Mouse (Mus musculus): Measurements from ENCODE around the gene Stk40. TPM values are rescaled to one million over a fixed set of nuclear protein-coding genes. Genes with fewer than 3 reads are reported as not detected.
"Not testable (repeated sequence)": the region's sequence is repeated elsewhere in the genome, so short reads cannot be mapped to it uniquely, and the experiment has no call there.

Gene Stk40
- polyA plus RNA-seq, 1 experiment from 2014 or later: 27.1 TPM

DNA sequence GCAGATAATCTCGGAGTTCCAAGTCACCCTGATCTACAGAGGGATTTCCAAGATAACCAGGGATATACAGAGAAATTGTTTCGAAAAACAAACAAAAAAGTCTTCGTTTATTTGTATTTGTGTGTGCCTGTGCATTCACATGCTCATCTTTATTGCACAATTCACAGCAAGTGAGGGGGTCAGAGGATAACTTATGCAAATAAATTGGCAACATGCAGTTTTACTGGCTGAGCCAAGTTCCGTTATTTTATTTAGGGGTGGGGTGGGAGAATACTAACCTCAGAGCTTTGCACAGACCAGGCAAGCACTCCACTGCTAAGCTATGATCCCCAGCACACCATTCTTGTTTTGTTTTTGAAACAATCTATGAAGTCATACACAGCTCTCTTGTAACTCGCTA is 70.0 kb downstream of the Stk40 start:
- H3K4me2 ChIP-seq (ENCODE audit: low read length): no peak overlapping the region
- no peak overlapping the region for H3K9ac ChIP-seq (ENCODE audit: low read depth, low read length)
- no peaks in the 10 kb centered on the region for H3K4me1 ChIP-seq (replicated peaks; ENCODE audit: insufficient read depth, low read length)
- no peak for DNase-seq (ENCODE audit: low spot score)
- H3K27me3 ChIP-seq (ENCODE audit: insufficient read depth, low read length): no peaks in the 10 kb centered on the region
- H3K4me3 ChIP-seq (replicated peaks; ENCODE audit: low read depth, low read length): no peak overlapping the region
- ATAC-seq (replicated peaks; ENCODE audit: low FRiP score, low read depth): no peak
- H3K27ac ChIP-seq: no peak overlapping the region
- H3K36me3 ChIP-seq (ENCODE audit: insufficient read depth, low read length): peaks cover 67% of the 10 kb centered on the region
- WGBS: 90% methylated on average over 5 of the region's 5 CpGs
- H3K9me3 ChIP-seq (replicated peaks; ENCODE audit: low read length): no peaks in the 10 kb centered on the region
- TF ChIP-seq CTCF (IDR thresholded peaks at IDR 0.05; ENCODE audit: low read depth): no peak

- H3K4me1 ChIP-seq (replicated peaks; ENCODE audit: insufficient read depth, low read length); H3K9me3 ChIP-seq (replicated peaks; ENCODE audit: low read length); H3K9ac ChIP-seq (ENCODE audit: low read depth, low read length); H3K4me3 ChIP-seq (replicated peaks; ENCODE audit: low read depth, low read length); H3K27ac ChIP-seq; H3K4me2 ChIP-seq (ENCODE audit: low read length); DNase-seq (ENCODE audit: low spot score); H3K27me3 ChIP-seq (ENCODE audit: insufficient read depth, low read length); ATAC-seq (replicated peaks; ENCODE audit: low FRiP score, low read depth): not testable (repeated sequence)
- WGBS: 86% methylated on average over 7 of the region's 7 CpGs
- peaks cover 68% of the 10 kb centered on the region for H3K36me3 ChIP-seq (ENCODE audit: insufficient read depth, low read length)
Observed at GRCm38 (mm10) chr4:126175980-126176379, 72.2 kb downstream of the Stk40 start.

GRCm38 (mm10) chr4:126181170-126181957 is 77.6 kb downstream of the Stk40 start:
- no peaks in the 10 kb centered on the region for H3K9me3 ChIP-seq (replicated peaks; ENCODE audit: low read length)
- no peak overlapping the region for H3K4me2 ChIP-seq (ENCODE audit: low read length)
- no peaks in the 10 kb centered on the region for H3K27me3 ChIP-seq (ENCODE audit: insufficient read depth, low read length)
- H3K9ac ChIP-seq (ENCODE audit: low read depth, low read length): no peak overlapping the region
- peak; percentile 85 for DNase-seq (ENCODE audit: low spot score)
- WGBS: 45% methylated on average over 7 of the region's 7 CpGs
- no peak overlapping the region for H3K4me3 ChIP-seq (replicated peaks; ENCODE audit: low read depth, low read length)
- H3K4me1 ChIP-seq (replicated peaks; ENCODE audit: insufficient read depth, low read length): no peaks in the 10 kb centered on the region
- ATAC-seq (replicated peaks; ENCODE audit: low FRiP score, low read depth): no peak
- peak; percentile 87 for TF ChIP-seq CTCF (IDR thresholded peaks at IDR 0.05; ENCODE audit: low read depth)
- H3K36me3 ChIP-seq (ENCODE audit: insufficient read depth, low read length): peaks cover 34% of the 10 kb centered on the region
- no peak overlapping the region for H3K27ac ChIP-seq

DNA sequence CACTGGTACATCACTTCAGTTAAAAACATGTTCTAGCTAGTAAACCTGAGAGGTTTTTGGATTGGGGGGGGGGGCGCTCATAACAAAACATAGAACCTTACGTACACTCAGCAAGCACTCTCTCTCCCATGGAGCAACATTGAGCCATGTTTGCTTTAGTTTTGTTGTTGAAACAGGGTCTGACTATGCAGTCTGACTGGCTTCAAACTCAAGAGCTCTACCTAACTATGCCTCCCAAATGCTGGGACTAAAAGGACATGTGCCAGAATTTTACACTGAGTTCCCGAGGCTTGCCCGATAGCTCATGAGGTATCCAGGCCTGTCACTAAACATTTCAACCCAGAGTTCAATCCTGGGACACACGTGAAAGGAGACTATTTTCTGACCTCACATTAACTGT is 79.3 kb downstream of the Stk40 start:
- no peaks in the 10 kb centered on the region for H3K4me1 ChIP-seq (replicated peaks; ENCODE audit: insufficient read depth, low read length)
- 83% methylated on average over 5 of the region's 5 CpGs for WGBS
- H3K9me3 ChIP-seq (replicated peaks; ENCODE audit: low read length): no peaks in the 10 kb centered on the region
- no peaks in the 10 kb centered on the region for H3K27me3 ChIP-seq (ENCODE audit: insufficient read depth, low read length)
- H3K4me3 ChIP-seq (replicated peaks; ENCODE audit: low read depth, low read length): no peak overlapping the region
- H3K4me2 ChIP-seq (ENCODE audit: low read length): no peak overlapping the region
- no peak overlapping the region for H3K9ac ChIP-seq (ENCODE audit: low read depth, low read length)
- no peak for TF ChIP-seq CTCF (IDR thresholded peaks at IDR 0.05; ENCODE audit: low read depth)
- DNase-seq (ENCODE audit: low spot score) (no peak), ATAC-seq (replicated peaks; ENCODE audit: low FRiP score, low read depth) (no peak)
- H3K36me3 ChIP-seq (ENCODE audit: insufficient read depth, low read length): peaks cover 21% of the 10 kb centered on the region; the same call in 1 of the 2 replicates
- H3K27ac ChIP-seq: no peak overlapping the region

DNA sequence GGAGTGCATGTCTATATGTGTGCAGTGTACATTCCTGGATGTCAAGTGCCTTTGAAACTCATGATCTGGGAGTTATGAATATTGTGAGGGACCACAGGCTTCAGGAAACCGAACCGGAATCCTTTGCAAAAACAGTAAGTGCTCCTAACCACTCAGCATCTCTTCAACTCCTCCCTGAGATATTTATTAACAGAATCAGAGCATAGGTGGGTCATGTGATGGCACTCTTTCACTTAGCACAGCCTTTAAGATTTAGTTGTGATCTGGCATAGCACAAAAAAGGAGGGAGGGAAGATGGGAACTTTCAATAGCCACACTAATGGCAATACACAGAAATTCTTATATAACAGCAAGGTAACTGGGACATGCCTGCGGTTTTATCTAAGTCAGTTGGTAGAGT is 83.3 kb downstream of the Stk40 start:
- WGBS: 81% methylated on average over 3 of the region's 3 CpGs
- Histone ChIP-seq H3K4me3 (replicated peaks; ENCODE audit: low read depth, low read length) (no peak overlapping the region), H3K36me3 (ENCODE audit: insufficient read depth, low read length) (peaks cover 12% of the 10 kb centered on the region), H3K4me1 (replicated peaks; ENCODE audit: insufficient read depth, low read length) (no peaks in the 10 kb centered on the region), H3K27me3 (ENCODE audit: insufficient read depth, low read length) (no peaks in the 10 kb centered on the region), H3K27ac (no peak overlapping the region), H3K9ac (ENCODE audit: low read depth, low read length) (no peak overlapping the region), H3K4me2 (ENCODE audit: low read length) (no peak overlapping the region), H3K9me3 (replicated peaks; ENCODE audit: low read length) (no peaks in the 10 kb centered on the region)
- DNase-seq (ENCODE audit: low spot score): no peak
- no peak for TF ChIP-seq CTCF (IDR thresholded peaks at IDR 0.05; ENCODE audit: low read depth)
- ATAC-seq (replicated peaks; ENCODE audit: low FRiP score, low read depth): no peak

Other genes starting within 250 kb of the Stk40 start
- 0.82 and 1.2 TPM in 2 replicates for gene Csf3r, start 79.4 kb upstream of the Stk40 start, polyA plus RNA-seq (2015; fragmentation: Nextera tagmentation; extraction: Ambion mirVana)
- 131 and 134 TPM in 2 replicates for gene Mrps15, start 57.0 kb upstream of the Stk40 start, polyA plus RNA-seq (2015; fragmentation: Nextera tagmentation; extraction: Ambion mirVana)
- 13.6 and 16.2 TPM in 2 replicates for gene Oscp1, start 45.4 kb upstream of the Stk40 start, polyA plus RNA-seq (2015; fragmentation: Nextera tagmentation; extraction: Ambion mirVana)
- gene Lsm10, start 7.3 kb upstream of the Stk40 start, polyA plus RNA-seq (2015; fragmentation: Nextera tagmentation; extraction: Ambion mirVana): 58.5 and 59.0 TPM in 2 replicates
- 130 and 149 TPM in 2 replicates for gene Eva1b, start 43.8 kb downstream of the Stk40 start, polyA plus RNA-seq (2015; fragmentation: Nextera tagmentation; extraction: Ambion mirVana)
- 9.2 and 9.7 TPM in 2 replicates for gene Sh3d21, start 59.5 kb downstream of the Stk40 start, polyA plus RNA-seq (2015; fragmentation: Nextera tagmentation; extraction: Ambion mirVana)
- gene Thrap3, start 98.8 kb downstream of the Stk40 start, polyA plus RNA-seq (2015; fragmentation: Nextera tagmentation; extraction: Ambion mirVana): 136 and 156 TPM in 2 replicates
- 22.4 and 27.3 TPM in 2 replicates for gene Map7d1, start 152.4 kb downstream of the Stk40 start, polyA plus RNA-seq (2015; fragmentation: Nextera tagmentation; extraction: Ambion mirVana)
- 115 and 121 TPM in 2 replicates for gene Trappc3, start 158.4 kb downstream of the Stk40 start, polyA plus RNA-seq (2015; fragmentation: Nextera tagmentation; extraction: Ambion mirVana)
- gene Col8a2, start 182.8 kb downstream of the Stk40 start, polyA plus RNA-seq (2015; fragmentation: Nextera tagmentation; extraction: Ambion mirVana): 7.9 and 8.1 TPM in 2 replicates
- 64.5 and 65.2 TPM in 2 replicates for gene Adprhl2, start 217.7 kb downstream of the Stk40 start, polyA plus RNA-seq (2015; fragmentation: Nextera tagmentation; extraction: Ambion mirVana)
- 2.1 TPM in 2 replicates for gene Tekt2, start 221.7 kb downstream of the Stk40 start, polyA plus RNA-seq (2015; fragmentation: Nextera tagmentation; extraction: Ambion mirVana)